Mouse (Mus musculus) embryonic fibroblast, embryonic 13.5 days (primary cell): ENCODE data around the gene Gm12166.

Source experiments
- CTCF ChIP-seq: IDR thresholded peaks from 2 replicates; pipeline ENCODE4 v1.5.1; 2011; ENCODE audit warnings: mild to moderate bottlenecking, control low read depth, low read length, moderate library complexity, borderline replicate concordance; ENCODE audit not compliant: insufficient read depth
- POLR2A ChIP-seq: IDR thresholded peaks from 2 replicates; pipeline ENCODE4 v1.6.1; 2011; ENCODE audit warnings: low read depth, mild to moderate bottlenecking, control low read depth, low read length, moderate library complexity

GRCm38 (mm10) chr11:46068756-46069407 is 16.8 kb upstream of the Gm12166 start:
- TF ChIP-seq CTCF (no peak), POLR2A (no peak)
